Mouse (Mus musculus) midbrain, postnatal 0 days (tissue): ENCODE measurements at regions not wholly inside any gene's neighbourhood (a gene's known extent, or its start where the extent isn't known, plus 50 kb on each side); places are given as distances from the start of the nearest gene placed in this dataset.
A peak's percentile ranks its signal among the peaks of the same experiment; 100 is the strongest.

Source experiments
- ATAC-seq: fragments of 200-750 bp; cut with Nextera tagmentation; 2 replicates; pipeline ENCODE4 v1.8.0; 2017; ENCODE audit warnings: moderate number of reproducible peaks, mild to moderate bottlenecking, moderate TSS enrichment, moderate library complexity; ENCODE audit not compliant: low FRiP score
- DNase-seq: peaks from one replicate; pipeline ENCODE4 v3.0.0-alpha.2; 2015; ENCODE audit warnings: low spot score
- H3K27ac ChIP-seq: fragments of 300-500 bp; sonication (generic); 2 replicates; pipeline ENCODE4 v1.5.1; 2014; ENCODE audit warnings: low read depth, mild to moderate bottlenecking, low read length, mixed read lengths
- H3K27me3 ChIP-seq: fragments of 300-500 bp; sonication (generic); 2 replicates; pipeline ENCODE4 v1.6.1; 2014; ENCODE audit warnings: low read length, control low read depth, mixed read lengths; ENCODE audit not compliant: insufficient read depth
- H3K36me3 ChIP-seq: fragments of 300-500 bp; sonication (generic); 2 replicates; pipeline ENCODE4 v1.6.1; 2014; ENCODE audit warnings: low read length, control low read depth, mixed read lengths; ENCODE audit not compliant: insufficient read depth
- H3K4me1 ChIP-seq: fragments of 300-500 bp; sonication (generic); 2 replicates; pipeline ENCODE4 v1.6.1; 2014; ENCODE audit warnings: mild to moderate bottlenecking, control low read depth, antibody characterized with exemption, low read length, mixed read lengths; ENCODE audit not compliant: insufficient read depth
- H3K4me2 ChIP-seq: fragments of 300-500 bp; sonication (generic); 2 replicates; pipeline ENCODE4 v1.6.1; 2014; ENCODE audit warnings: low read depth, mild to moderate bottlenecking, low read length, mixed read lengths; ENCODE audit not compliant: poor library complexity, severe bottlenecking
- H3K4me3 ChIP-seq: fragments of 300-500 bp; sonication (generic); 2 replicates; pipeline ENCODE4 v1.5.1; 2014; ENCODE audit warnings: low read depth, mild to moderate bottlenecking, low read length, moderate library complexity
- H3K9ac ChIP-seq: fragments of 300-500 bp; sonication (generic); replicated peaks from 2 replicates; pipeline ENCODE4 v1.6.1; 2014; ENCODE audit warnings: mild to moderate bottlenecking, low read length, moderate library complexity, mixed read lengths; ENCODE audit not compliant: poor library complexity, severe bottlenecking
- H3K9me3 ChIP-seq: fragments of 300-500 bp; sonication (generic); 2 replicates; pipeline ENCODE4 v1.6.1; 2016; ENCODE audit warnings: low read length, control low read depth
- CTCF ChIP-seq: IDR thresholded peaks from 2 replicates; pipeline ENCODE4 v1.5.1; 2016; ENCODE audit warnings: antibody characterized with exemption, mild to moderate bottlenecking
- WGBS: fragments of 180-500 bp; shearing (Covaris S2); extraction: QIAGEN DNeasy Blood & Tissue Kit; methylation state at CpG from one replicate; pipeline ENCODE4 v1.1.7; 2014; 5-methylcytosine and 5-hydroxymethylcytosine counted together

DNA sequence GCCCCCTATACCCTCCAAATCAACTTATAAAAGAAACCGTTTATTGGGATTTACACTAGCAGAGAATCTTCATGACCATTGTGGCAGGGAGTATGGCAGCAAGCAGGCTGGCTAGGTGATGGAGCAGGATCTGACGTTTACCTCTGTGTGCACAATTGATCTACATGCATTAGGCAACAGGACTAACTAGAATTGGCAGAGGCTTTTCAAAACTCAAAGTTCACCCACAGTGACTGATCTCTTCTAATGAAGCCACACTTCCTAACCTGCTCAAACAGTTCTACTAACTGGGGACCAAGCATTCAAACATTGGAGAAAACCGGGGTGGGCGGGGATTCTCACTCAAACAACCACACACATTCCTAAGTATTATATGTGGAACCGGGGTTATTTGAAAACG lies 1382.9 kb upstream of the Tenm2 start:
- ATAC-seq, result no peak
- no peak overlapping the region for H3K9ac ChIP-seq

DNA sequence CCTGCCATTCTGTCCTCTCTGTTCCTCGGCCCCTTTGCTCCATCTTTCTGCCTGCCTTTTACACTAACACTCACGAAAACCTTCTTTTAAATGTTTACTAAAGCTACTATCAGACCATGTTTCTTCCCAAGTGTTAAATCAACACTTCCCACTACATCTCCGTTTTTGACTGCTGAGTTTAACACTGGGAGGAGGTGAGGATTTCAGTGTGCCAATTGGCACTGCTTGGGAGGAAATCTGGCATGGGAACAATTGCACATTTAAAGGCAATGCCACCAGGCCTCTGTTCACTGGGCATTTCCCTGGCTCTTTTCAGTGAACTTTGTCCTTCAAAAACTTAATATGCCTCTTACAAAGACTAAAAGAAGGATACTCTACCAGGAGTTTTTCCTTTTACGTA lies 1365.2 kb upstream of the Tenm2 start:
- Histone ChIP-seq H3K27me3 (no peaks in the 10 kb centered on the region), H3K4me1 (no peaks in the 10 kb centered on the region), H3K4me3 (no peak overlapping the region), H3K9me3 (no peaks in the 10 kb centered on the region), H3K36me3 (no peaks in the 10 kb centered on the region), H3K4me2 (no peak overlapping the region), H3K27ac (no peak overlapping the region), H3K9ac (no peak overlapping the region)
- 61% methylated on average over 4 of the region's 4 CpGs for WGBS
- ATAC-seq (no peak), DNase-seq (peak; percentile 41)
- TF ChIP-seq CTCF, result no peak

More for the DNA sequence above, 1382.9 kb upstream of the Tenm2 start:
- no peaks in the 10 kb centered on the region for H3K27me3 ChIP-seq
- no peaks in the 10 kb centered on the region for H3K4me1 ChIP-seq
- H3K4me3 ChIP-seq, result no peak overlapping the region
- no peak overlapping the region for H3K27ac ChIP-seq
- H3K36me3 ChIP-seq, result no peaks in the 10 kb centered on the region
- no peak for DNase-seq
- H3K4me2 ChIP-seq, result no peak overlapping the region
- H3K9me3 ChIP-seq, result no peaks in the 10 kb centered on the region
- 81% methylated on average over 6 of the region's 6 CpGs for WGBS
- TF ChIP-seq CTCF, result no peak

DNA sequence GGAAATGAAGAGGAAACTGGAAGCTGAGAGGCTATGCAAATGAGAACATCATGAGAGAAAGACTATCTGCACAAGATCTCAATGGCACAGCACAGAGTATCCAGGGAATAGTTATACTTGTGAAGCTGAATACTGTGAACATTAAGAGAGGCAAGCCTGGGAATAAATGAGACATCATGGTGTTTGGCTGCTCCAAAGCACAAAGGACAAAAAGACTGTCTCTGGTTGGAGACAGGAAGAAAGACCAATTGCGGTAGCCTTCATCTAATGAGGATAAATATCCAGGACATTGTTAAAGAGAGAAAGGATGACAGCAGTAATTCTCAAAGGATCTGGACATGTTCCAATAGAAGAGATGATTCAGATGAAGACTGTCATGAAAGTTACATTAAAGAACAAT lies 1332.8 kb upstream of the Tenm2 start:
- no peaks in the 10 kb centered on the region for H3K36me3 ChIP-seq
- no peak overlapping the region for H3K4me2 ChIP-seq
- WGBS, result 61% methylated on average over 1 of the region's 1 CpGs
- DNase-seq (no peak), ATAC-seq (no peak)
- no peak for TF ChIP-seq CTCF
- no peak overlapping the region for H3K4me3 ChIP-seq
- no peaks in the 10 kb centered on the region for H3K4me1 ChIP-seq
- no peak overlapping the region for H3K9ac ChIP-seq
- H3K27me3 ChIP-seq, result no peaks in the 10 kb centered on the region
- 0 out of 2 replicates have a peak, but pooled peaks cover 3% of the 10 kb centered on the region for H3K9me3 ChIP-seq
- H3K27ac ChIP-seq, result no peak overlapping the region

DNA sequence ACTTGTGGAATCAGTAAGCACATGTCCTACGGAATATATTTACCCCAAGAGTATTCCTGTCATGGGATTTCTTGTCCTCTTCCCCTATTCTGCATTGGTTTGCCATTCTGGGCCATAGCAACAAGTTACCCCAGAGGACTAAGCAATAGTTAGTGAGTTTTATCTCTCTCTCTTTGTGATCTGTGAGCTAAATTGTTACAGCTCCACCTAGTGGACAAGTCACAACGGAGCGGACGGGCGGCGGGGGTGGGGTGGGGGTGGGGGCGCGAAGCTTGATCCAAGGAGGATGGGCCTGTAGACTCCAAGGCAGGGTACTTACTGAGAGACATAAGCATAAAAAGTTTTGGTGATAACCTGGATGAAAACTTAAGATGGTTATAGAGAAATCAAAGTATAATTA lies 1308.1 kb upstream of the Tenm2 start:
- Histone ChIP-seq H3K9me3 (no peaks in the 10 kb centered on the region), H3K4me2 (no peak overlapping the region), H3K4me3 (no peak overlapping the region), H3K4me1 (no peaks in the 10 kb centered on the region), H3K36me3 (no peaks in the 10 kb centered on the region), H3K9ac (no peak overlapping the region), H3K27me3 (no peaks in the 10 kb centered on the region), H3K27ac (no peak overlapping the region)
- peak; percentile 42 for DNase-seq
- no peak for ATAC-seq
- peak; percentile 46 for TF ChIP-seq CTCF
- 9% methylated on average over 8 of the region's 8 CpGs for WGBS

DNA sequence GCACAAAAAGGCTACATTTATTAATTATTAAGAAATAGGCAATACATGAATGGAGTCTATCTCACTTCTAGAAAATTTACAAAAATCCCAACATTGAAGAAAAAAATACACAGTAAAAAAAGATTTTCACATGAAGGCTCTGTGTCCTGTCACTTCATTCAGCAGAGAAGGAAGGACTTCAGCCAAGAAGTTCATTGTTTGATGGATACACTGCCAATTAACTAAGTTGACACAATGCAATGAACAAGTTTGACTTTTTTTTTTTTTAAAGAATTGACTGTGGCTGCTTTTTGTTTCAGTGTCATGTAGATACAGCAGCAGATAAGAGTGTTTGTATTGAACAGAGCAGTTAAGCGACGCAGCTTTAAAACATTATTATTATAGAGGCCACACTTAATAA lies 1304.3 kb upstream of the Tenm2 start:
- WGBS, result 89% methylated on average over 2 of the region's 2 CpGs
- H3K27me3 ChIP-seq, result no peaks in the 10 kb centered on the region
- no peaks in the 10 kb centered on the region for H3K9me3 ChIP-seq
- no peak overlapping the region for H3K27ac ChIP-seq
- no peak for DNase-seq
- H3K4me1 ChIP-seq, result no peaks in the 10 kb centered on the region
- no peak for TF ChIP-seq CTCF
- no peak overlapping the region for H3K4me2 ChIP-seq
- no peak for ATAC-seq
- H3K9ac ChIP-seq, result no peak overlapping the region
- no peak overlapping the region for H3K4me3 ChIP-seq
- H3K36me3 ChIP-seq, result no peaks in the 10 kb centered on the region

DNA sequence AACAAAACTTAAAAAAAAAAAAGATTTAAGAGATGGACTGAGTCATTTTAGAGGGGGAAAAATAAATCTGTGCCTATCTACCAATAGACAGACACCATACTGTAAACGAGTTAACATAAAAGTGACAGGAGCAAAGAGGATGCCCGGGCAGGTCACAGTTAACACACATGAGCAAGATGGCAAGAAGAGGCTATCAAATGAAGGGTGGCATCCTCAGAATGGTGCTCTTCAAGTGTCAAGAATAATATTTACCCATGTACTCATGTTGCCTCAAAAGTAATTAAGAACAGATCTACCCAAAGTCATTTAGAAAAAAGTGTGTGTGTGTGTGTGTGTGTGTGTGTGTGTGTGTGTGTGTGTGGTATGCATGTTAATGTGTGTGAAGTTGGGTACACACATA lies 1296.5 kb upstream of the Tenm2 start:
- Histone ChIP-seq H3K27ac (no peak overlapping the region), H3K36me3 (no peaks in the 10 kb centered on the region), H3K9ac (no peak overlapping the region), H3K27me3 (no peaks in the 10 kb centered on the region), H3K4me3 (no peak overlapping the region), H3K4me1 (no peaks in the 10 kb centered on the region), H3K9me3 (no peaks in the 10 kb centered on the region), H3K4me2 (no peak overlapping the region)
- 92% methylated on average over 2 of the region's 2 CpGs for WGBS
- no peak for TF ChIP-seq CTCF
- ATAC-seq (no peak), DNase-seq (no peak)
